Mouse (Mus musculus) ES-E14 (cell line): ENCODE measurements around the gene Gdf9.

ENCODE experiments used
- CHD2 ChIP-seq: IDR thresholded peaks from 2 replicates; pipeline ENCODE4 v1.6.1; 2014; ENCODE audit warnings: mild to moderate bottlenecking, low read depth, low read length, inconsistent platforms
- MAFK ChIP-seq: IDR thresholded peaks from 2 replicates; pipeline ENCODE4 v1.6.1; 2014; ENCODE audit warnings: mild to moderate bottlenecking, low read depth, low read length, inconsistent platforms; ENCODE audit not compliant: insufficient read depth

- TF ChIP-seq MAFK, result no peak
- TF ChIP-seq CHD2, result no peak
Observed at GRCm38 (mm10) chr11:53472709-53473108, 41.9 kb downstream of the Gdf9 start.
